Mouse (Mus musculus) regulatory T cell (primary cell): ENCODE results near the gene Ccr7.

Source experiments
- in situ Hi-C: fragments of 300-600 bp; cut with MboI, MseI; formaldehyde crosslinking; loops from one replicate; pipeline ENCODE4 v1.15.1; 2025; ENCODE audit warnings: high pct_unique_total_duplicates

Ccr7 gene

DNA sequence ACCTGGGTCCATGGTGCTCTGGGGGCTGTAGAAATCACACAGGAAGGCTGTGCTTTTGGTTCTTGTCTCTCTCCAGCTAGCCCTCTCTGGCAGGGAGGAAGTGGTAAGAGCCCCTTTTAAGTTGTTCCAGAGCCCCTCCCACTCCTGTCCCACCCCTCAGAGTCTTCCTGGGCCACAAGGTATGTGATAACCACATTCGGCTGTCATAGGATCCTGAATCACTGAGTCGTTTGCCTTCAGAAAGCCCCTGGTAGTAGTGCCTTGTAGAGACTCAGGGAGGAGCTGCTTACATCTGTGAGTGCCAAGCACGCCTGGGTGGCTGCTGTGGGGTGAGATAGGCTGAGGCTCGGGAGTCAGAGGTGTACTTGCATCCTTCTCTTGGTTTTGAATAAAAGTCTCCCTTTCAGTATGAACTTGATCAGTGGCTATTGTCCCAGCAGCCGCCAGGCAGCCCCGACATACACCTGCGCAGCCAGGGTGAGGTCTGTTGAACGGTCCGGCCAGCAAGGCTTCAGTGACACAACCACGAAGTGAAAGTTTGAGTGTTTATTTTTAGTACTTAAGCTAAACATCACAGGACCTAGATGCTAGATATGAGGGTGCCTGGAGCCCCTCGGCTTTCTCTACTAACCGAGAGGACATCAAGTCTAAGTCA is at the start of gene Ccr7:
Ccr7 (minus strand) TSS at position 91 of the 655 bp plus-strand sequence.
- in situ Hi-C loops = loop anchor here (10.0 to 25.0 kb wide), 2 partner anchors 50 to 1157 kb away; partner anchors contain the start of gene Eif1

- in situ Hi-C loops = loop anchor here (5.0 kb wide), 1 partner anchor 103 kb away; no protein-coding TSS in a partner anchor
These were observed 34.3 kb upstream of the Ccr7 start for GRCm38 (mm10) chr11:99189154-99189582.

DNA sequence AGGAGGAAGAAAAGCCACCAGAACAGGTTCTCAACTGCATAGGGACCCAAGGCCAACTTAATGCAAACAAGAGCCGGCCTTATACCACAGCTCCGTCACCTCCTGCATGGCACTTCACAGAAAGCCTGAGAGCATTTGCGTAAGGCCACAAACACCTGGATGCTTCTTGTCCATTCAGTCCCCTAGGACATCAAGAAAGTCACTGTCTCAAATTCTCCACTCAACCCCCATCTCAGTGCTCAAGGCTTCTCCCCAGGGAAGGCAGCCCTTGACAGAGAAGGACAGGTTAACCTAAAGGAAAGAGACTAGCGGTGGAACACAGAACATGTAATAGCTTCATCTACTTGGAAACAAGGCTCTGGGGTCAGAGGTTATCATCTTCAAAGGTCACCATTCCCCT is 32.5 kb upstream of the Ccr7 start:
- in situ Hi-C loops = loop anchor here (5.0 kb wide), 1 partner anchor 105 kb away; no protein-coding TSS in a partner anchor

DNA sequence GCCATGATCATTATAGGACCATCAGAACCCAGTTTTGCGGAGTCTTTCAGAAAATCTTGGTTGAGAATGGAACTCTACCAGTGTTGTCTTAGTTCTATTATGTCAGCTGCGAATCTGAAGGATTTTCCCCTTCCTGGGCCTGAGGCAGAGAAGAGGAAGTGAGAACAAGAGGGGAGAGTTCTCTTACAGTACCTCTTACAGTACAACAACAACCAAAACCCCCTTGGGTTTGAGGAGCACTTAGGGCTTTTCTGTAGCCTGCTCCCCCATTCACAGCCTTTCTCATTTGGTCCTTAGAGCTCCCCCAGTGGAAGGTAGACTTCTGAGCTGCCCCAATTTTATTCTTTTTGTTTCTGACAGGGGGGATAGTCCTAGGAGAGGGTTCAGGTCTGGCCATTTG is 32.0 kb upstream of the Ccr7 start:
- in situ Hi-C loops = loop anchor here (5.0 kb wide), 1 partner anchor 105 kb away; no protein-coding TSS in a partner anchor

DNA sequence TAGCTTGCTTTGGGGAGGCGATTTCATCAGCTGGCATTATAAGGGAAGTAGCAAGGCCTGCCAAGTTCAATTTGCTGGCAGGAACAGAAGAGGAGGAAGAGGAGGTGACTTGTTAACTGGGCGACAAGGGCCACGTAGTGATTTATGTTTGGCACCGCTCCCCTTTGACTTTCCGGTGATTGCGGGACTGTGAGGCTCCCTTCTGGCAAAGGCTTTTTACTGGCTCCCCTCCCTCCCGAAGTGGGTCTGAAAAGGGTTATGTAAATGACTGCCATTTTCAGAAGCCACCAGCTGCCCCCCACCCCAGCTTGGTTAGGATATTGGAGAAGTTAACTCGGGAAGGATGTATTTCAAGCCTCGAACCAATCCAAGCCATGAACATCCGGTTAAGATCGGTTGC is 27.7 kb upstream of the Ccr7 start:
- in situ Hi-C loops = no loop called here

DNA sequence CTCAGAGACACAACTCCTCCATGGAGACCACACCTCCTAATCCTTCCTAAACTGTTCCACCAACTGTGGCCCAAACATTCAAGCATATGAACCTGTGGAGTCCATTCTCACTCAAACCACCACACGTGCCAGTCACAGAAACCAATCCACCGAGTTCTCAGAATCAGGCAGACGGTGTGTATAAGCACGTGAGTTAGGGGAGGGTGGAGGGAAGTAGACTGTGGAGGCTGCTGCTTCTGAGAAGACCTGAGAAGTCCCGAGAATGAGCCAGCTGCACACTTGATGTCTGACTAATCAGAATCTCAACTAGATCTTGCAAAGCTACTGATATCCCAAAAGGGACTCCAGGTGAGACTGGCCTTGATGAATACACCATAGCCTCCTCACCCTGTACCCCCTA is 25.2 kb upstream of the Ccr7 start:
- in situ Hi-C loops = no loop called here

- in situ Hi-C loops = no loop called here
These were observed 23.0 kb upstream of the Ccr7 start for GRCm38 (mm10) chr11:99177925-99178198.

DNA sequence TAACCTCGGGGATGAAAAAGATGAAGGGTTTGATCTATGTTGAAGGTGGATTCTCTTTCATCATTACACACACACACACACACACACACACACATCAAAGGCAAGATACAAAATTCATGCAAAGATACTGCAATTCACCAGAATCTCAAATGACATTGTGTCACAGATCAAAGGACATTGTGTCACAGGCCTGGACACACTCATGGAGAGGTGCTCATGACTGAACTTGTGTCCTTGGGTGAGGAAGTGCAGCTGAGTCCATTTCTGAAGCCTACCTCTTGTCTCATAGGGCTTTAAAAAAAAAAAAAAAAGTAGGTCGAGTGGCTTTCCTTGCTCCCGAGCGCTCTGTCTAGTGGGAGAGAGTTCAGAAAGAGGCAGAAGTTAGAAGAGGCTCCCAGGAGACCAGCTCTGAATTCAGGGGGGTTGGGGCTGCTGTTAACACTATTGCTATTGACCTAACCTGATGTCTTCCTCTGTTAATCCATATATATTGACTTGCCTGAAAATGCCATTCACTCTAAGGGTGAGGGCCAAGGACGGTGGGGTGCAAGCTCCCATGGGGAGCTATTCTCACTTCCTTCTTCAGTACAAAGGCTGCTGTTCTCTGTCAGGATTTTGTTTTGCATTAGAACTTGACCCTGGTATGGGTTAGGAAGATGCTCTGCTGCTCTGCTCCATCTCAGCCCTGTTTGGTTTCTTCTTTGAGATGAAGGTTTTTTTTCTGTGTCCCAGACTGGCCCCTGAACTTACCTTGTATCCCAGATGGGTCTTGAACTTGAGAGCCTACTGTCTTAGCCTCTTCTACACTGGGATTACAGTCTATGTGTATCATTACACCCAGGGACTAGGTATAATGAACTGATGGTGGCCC is 22.4 kb upstream of the Ccr7 start:
- in situ Hi-C loops = no loop called here

DNA sequence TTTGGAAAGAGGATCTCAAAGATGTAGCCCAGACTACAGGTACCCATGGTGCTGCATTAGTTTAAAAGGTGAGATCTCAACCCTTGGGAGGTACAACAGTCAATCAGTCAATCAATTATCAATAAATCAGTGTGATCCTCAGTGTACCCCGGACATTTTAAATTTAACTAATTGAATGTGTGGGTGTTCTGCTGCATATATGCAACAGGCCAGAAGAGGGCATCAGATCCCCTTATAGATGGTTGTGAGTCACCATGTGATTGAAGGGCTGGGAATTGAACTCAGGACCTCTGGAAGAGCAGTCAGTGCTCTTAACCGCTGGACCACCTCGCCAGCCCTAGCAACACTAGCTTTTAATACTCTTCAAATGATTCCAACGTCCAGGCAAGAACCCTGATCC is 17.1 kb upstream of the Ccr7 start:
- in situ Hi-C loops = loop anchor here (25.0 kb wide), 1 partner anchor 1140 kb away; the partner anchor contains the start of gene Eif1

- in situ Hi-C loops = loop anchor here (25.0 kb wide), 1 partner anchor 1141 kb away; the partner anchor contains the start of gene Eif1
These were observed 16.6 kb upstream of the Ccr7 start for GRCm38 (mm10) chr11:99171442-99171841.

DNA sequence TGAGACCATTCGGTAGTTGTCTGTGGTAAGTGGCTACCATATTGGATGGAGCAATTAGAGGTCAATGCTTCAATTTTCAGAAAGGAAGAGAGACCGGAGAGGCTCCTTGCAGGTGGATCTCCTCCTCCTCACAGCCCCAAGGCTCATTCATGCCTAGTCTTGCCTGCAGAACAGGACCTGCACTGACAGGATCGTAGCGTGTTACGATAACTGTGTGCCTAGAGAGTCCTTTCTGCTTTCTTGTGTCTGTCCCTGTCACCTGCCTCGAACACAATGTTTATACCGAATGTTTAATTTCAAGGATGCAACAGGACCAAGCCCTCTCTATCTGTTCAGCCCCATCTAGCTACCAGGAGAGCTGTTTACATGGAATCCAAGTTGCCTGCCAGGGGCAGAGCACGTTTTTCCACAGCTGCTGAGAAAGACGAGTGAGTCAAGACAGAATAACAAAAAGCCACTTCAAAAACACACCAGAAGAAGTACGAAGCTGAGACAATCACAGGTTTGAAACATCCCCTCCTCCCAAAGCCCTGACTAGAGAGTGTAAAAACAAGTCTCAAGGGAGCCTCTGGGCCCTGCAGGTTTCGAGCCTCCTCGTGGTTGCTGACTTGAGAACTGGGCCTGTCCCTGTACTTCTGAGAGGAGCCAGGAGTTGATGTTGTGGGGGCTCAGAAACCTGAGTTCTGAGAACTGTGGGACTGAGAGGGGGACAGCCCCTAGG is 15.8 kb upstream of the Ccr7 start:
- in situ Hi-C loops = loop anchor here (25.0 kb wide), 1 partner anchor 1142 kb away; the partner anchor contains the start of gene Eif1

GRCm38 (mm10) chr11:99170005-99170404 is 15.1 kb upstream of the Ccr7 start:
- in situ Hi-C loops = loop anchor here (25.0 kb wide), 1 partner anchor 1142 kb away; the partner anchor contains the start of gene Eif1

GRCm38 (mm10) chr11:99169438-99169837 is 14.6 kb upstream of the Ccr7 start:
- in situ Hi-C loops = loop anchor here (25.0 kb wide), 1 partner anchor 1143 kb away; the partner anchor contains the start of gene Eif1

DNA sequence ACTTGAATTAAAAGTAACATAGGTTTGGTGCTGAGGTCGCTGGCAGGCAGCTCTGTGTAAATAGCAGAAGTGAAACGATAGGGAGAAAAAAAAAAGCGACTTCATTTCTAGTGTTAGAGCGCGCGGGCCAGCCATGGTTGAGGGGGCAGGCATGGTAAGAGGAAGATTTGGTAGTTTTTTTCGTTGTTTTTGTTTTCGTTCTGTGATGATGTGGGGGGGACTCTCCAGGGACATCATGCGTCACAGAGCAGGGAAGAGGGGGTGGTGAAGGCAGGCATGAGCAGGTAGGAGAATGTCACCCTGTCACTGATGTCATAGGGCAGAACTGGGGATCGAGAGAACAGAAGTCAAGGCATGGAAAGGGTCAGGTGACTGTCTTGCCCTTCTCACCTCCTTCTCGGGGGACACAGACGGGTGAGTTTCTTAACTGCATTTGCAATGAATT is 13.2 kb upstream of the Ccr7 start:
- in situ Hi-C loops = loop anchor here (25.0 kb wide), 1 partner anchor 1144 kb away; the partner anchor contains the start of gene Eif1

DNA sequence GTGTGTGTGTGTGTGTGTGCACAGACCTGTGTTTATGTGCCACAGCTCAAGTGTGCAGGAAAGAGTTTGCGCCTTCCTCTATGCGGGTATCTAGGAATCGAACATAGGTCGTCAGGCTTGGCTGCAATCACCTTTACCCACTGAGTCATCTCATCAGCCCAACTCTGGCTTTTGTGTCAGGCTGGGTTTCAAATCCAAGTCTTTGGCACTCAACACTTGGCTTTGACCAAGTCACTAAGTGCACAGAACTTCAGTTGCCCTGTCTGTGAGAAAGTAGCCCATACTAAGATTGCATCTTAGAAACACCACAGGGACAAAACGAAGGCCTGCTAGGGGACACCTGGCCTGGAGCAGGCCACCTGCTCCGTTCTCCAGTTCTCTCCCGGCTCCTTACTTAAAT is 12.7 kb upstream of the Ccr7 start:
- in situ Hi-C loops = loop anchor here (25.0 kb wide), 1 partner anchor 1145 kb away; the partner anchor contains the start of gene Eif1

DNA sequence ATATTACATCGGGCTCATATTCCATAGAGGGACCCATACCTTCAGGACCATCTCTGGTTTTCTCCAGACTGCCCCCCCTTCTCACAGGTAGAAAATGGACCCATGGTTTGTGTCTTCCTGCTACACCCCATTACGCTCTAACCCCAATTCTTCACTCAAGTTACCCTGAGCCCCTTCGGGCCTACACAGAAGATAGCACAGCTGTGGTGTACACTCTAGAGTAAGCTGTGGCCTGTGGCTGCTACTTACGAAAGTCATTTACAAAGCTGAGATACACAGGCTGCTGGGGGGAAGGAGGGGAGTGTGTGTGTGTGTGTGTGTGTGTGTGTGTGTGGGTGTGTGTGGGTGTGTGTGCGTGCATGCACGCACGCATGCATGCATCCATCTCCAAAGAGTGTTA is 11.4 kb upstream of the Ccr7 start:
- in situ Hi-C loops = loop anchor here (25.0 kb wide), 1 partner anchor 1146 kb away; the partner anchor contains the start of gene Eif1

DNA sequence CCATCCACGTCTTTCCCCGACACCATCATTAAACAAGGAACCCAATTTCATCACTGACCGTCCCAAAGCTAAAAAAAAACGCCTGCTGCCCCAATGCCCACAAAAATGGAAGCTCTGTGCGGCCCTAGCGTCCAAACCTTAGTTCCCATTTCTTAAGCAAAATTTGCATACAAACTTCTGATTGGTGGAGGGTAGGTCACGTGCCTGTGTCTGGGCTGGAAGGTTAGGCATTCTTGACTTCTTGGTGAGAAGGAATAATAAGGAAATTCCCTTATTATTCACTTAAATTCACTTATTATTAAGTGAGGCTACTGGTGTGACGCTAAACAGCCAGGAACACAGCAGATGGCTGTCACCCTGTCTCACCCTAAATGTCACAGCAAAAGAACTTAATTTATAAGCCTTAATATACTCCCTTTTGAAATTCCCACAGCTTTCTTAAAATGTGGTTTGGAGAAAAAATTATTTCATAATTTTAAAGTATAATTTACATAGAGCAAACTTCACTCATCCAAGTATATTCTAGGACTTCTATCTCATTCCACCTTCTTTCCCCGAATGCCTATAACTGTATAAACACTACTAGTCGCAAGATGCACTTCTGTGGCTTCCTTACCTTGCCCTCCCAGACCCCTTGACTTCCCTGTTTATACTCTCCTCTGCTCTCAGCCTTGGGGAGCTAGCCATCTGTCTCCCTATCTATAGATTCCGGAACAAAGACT is 10.3 kb upstream of the Ccr7 start:
- in situ Hi-C loops = loop anchor here (25.0 kb wide), 1 partner anchor 1147 kb away; the partner anchor contains the start of gene Eif1

- in situ Hi-C loops = loop anchor here (25.0 kb wide), 1 partner anchor 1149 kb away; the partner anchor contains the start of gene Eif1
These were observed 8.3 kb upstream of the Ccr7 start for GRCm38 (mm10) chr11:99162972-99163686.

- in situ Hi-C loops = loop anchor here (25.0 kb wide), 1 partner anchor 1151 kb away; the partner anchor contains the start of gene Eif1
These were observed 6.8 kb upstream of the Ccr7 start for GRCm38 (mm10) chr11:99161648-99162047.

GRCm38 (mm10) chr11:99160228-99160627 is 5.4 kb upstream of the Ccr7 start:
- in situ Hi-C loops = loop anchor here (25.0 kb wide), 1 partner anchor 1152 kb away; the partner anchor contains the start of gene Eif1
